Mouse (Mus musculus): Measurements from ENCODE around the gene Ilk. TPM values are rescaled to one million over a fixed set of nuclear protein-coding genes. Genes with fewer than 3 reads are reported as not detected.

The Ilk gene
- polyA plus RNA-seq (2015; fragmentation: Nextera tagmentation; extraction: Ambion mirVana): 204 and 227 TPM in 2 replicates

DNA sequence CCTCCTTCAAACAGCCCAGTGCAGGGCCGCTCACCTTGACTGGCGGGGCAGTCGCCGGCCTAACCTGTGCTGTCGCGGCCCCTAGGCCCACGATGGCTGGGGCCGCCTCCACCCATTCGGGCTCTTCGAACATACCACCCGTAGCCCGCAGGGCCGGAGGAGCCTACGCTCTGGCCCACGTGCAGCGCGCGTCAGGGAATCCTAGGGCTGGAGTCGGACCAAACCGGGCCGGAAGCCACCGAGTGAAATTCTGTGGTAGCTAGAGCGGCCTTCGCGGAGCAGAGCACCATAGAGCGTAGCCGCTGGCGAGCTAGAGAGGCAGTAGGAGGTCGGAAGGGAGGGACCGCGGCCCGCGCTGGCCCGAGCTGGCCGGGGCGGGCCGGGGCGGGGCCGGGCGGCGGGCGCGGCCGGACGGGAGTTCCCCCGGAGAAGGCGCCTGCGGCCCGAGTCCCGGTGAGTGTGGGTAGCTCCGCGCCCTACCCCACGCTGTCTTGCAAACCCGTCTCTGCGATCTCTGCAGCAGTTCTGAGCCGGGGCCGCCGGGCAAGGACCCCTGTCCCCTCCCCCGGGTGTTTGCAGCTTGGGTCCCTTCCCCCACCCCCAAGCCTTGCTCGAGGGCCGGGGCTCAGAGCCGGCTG is at the start of gene Ilk:
Gene Ilk (plus strand): TSS at position 329 of the 638 bp plus-strand sequence.
- WGBS: 1% methylated on average over 37 of the region's 62 CpGs

DNA sequence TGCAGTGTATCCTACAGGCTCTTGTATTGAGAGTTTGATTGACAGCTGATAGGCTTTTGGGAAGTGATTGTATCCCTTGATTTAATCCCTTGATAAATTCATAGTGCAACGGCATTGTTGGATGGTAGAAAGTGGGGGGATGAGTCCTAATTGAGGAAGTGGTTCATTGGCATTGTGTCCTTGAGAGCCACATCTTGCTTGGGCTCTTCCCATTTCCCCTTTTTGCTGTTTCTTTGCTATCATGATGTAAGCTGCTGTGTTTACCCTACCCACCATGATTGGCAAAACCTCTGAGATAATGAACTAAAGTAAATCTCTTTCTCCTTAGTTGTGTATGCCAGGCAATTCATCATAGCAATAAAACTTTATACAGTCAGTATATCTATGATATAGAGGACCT is 45.5 kb upstream of the Ilk start:
- H3K4me1 ChIP-seq: no peaks in the 10 kb centered on the region
- H3K4me3 ChIP-seq (replicated peaks): no peak overlapping the region
- H3K27ac ChIP-seq (replicated peaks): no peak overlapping the region
- no peaks in the 10 kb centered on the region for H3K9me3 ChIP-seq (replicated peaks)
- ATAC-seq (ENCODE audit: low FRiP score): no peak
- H3K4me2 ChIP-seq: no peak overlapping the region
- no peaks in the 10 kb centered on the region for H3K27me3 ChIP-seq (replicated peaks)
- H3K36me3 ChIP-seq: no peaks in the 10 kb centered on the region
- H3K9ac ChIP-seq (replicated peaks): no peak overlapping the region
- 90% methylated on average over 1 of the region's 1 CpGs for WGBS

More for the DNA sequence above, at the start of gene Ilk:
- Histone ChIP-seq H3K36me3 (peaks cover 45% of the 10 kb centered on the region), H3K9ac (replicated peaks) (peak within 1 kb of the TSS; percentile 91), H3K4me2 (peak within 1 kb of the TSS; percentile 89), H3K27me3 (replicated peaks) (no peaks in the 10 kb centered on the region), H3K4me3 (replicated peaks) (peak within 1 kb of the TSS; percentile 86), H3K4me1 (peaks cover 37% of the 10 kb centered on the region), H3K27ac (replicated peaks) (peak within 1 kb of the TSS; percentile 86), H3K9me3 (replicated peaks) (no peaks in the 10 kb centered on the region)
- peak; percentile 94 for ATAC-seq (ENCODE audit: low FRiP score)

DNA sequence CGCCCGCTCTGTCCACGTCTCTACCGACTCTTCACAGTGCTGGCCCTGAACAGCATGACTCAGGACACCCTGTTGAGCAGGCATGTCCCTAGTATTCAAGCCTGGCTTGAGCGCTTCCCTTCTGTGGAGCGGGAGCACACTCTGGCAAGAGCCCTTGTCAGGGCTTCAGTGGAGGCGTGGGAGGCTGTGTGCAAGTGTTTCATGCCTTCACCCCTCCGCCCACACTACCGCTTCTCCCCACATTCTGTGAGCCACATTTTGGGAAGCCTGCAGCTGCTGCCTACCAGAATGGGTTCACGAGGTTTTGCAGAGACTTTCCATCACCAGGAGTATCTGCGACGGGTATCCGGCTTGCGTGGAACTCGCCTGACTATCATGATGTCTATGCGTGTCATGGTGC is 33.2 kb upstream of the Ilk start:
- Histone ChIP-seq H3K4me1 (no peaks in the 10 kb centered on the region), H3K27ac (replicated peaks) (no peak overlapping the region), H3K27me3 (replicated peaks) (no peaks in the 10 kb centered on the region), H3K9me3 (replicated peaks) (no peaks in the 10 kb centered on the region), H3K4me2 (no peak overlapping the region), H3K9ac (replicated peaks) (no peak overlapping the region), H3K36me3 (no peaks in the 10 kb centered on the region), H3K4me3 (replicated peaks) (no peak overlapping the region)
- 91% methylated on average over 16 of the region's 16 CpGs for WGBS
- ATAC-seq (ENCODE audit: low FRiP score): no peak

DNA sequence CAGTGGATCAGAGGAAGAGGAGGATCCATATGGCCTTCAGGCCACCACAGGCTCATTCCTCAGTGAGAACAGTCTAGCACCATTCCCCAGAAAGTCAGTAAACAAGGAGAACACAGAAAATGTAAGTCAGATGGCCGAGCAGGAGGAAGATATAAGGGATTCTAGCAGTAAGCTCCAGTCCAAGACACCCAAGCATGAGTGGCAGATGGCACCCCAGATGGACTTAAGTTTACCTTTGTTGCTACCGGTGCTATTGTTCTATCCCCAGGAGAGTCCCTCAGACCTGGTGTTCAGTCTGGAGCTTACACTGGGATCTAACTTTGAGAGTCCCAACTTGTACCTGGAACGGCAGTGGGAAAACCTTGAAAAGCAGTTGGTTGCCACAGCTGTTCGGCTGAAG is 32.6 kb upstream of the Ilk start:
- H3K4me3 ChIP-seq (replicated peaks): no peak overlapping the region
- no peak overlapping the region for H3K4me2 ChIP-seq
- WGBS: 91% methylated on average over 4 of the region's 4 CpGs
- no peak overlapping the region for H3K9ac ChIP-seq (replicated peaks)
- no peaks in the 10 kb centered on the region for H3K4me1 ChIP-seq
- no peaks in the 10 kb centered on the region for H3K27me3 ChIP-seq (replicated peaks)
- H3K27ac ChIP-seq (replicated peaks): no peak overlapping the region
- no peaks in the 10 kb centered on the region for H3K36me3 ChIP-seq
- no peak for ATAC-seq (ENCODE audit: low FRiP score)
- H3K9me3 ChIP-seq (replicated peaks): no peaks in the 10 kb centered on the region

DNA sequence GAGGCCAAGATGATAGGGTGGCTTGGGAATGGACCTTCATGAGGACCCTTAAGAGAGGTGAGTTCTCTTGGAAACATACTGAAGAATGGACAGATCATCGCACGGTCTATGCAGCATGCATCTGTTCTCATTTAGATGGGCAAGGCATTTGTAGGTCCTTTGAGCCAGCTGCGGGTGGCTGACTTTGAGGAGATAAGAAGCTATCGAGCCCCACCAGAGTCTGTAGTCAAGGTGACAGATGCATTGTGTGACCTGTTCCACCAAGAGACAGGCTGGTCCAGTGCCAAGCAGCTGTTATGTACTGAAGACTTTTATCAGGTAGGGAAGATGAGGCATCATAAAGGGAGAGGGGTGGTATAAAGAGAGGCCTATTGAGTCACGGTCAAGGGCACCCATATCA is 27.7 kb upstream of the Ilk start:
- H3K4me1 ChIP-seq: no peaks in the 10 kb centered on the region
- no peak overlapping the region for H3K27ac ChIP-seq (replicated peaks)
- no peaks in the 10 kb centered on the region for H3K9me3 ChIP-seq (replicated peaks)
- WGBS: 95% methylated on average over 5 of the region's 5 CpGs
- H3K9ac ChIP-seq (replicated peaks): no peak overlapping the region
- H3K36me3 ChIP-seq: no peaks in the 10 kb centered on the region
- no peak overlapping the region for H3K4me2 ChIP-seq
- no peak for ATAC-seq (ENCODE audit: low FRiP score)
- H3K4me3 ChIP-seq (replicated peaks): no peak overlapping the region
- no peaks in the 10 kb centered on the region for H3K27me3 ChIP-seq (replicated peaks)

DNA sequence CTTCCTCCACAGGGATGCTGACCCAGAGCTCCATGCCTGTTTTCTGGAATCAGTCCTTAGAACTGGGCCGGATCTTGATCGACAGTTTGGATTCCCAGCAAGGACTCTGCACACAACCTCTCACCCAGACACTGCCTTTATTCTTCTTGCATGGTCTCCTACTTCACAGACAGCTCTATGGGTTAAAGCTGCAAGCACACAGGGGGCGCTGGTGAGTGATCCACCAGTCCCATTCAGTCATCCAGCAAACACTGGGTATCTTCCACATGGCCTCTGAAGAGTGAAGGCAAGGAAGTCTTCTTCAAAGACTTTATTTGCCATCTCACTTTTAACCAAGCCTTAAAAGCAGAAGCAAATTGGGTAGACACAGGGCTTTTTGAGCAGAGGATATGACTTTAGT is 21.0 kb upstream of the Ilk start:
- no peak overlapping the region for H3K27ac ChIP-seq (replicated peaks)
- no peaks in the 10 kb centered on the region for H3K27me3 ChIP-seq (replicated peaks)
- no peak overlapping the region for H3K4me3 ChIP-seq (replicated peaks)
- H3K36me3 ChIP-seq: peaks cover 7% of the 10 kb centered on the region
- no peaks in the 10 kb centered on the region for H3K9me3 ChIP-seq (replicated peaks)
- no peak overlapping the region for H3K4me2 ChIP-seq
- 64% methylated on average over 3 of the region's 3 CpGs for WGBS
- no peak overlapping the region for H3K9ac ChIP-seq (replicated peaks)
- no peak for ATAC-seq (ENCODE audit: low FRiP score)
- no peaks in the 10 kb centered on the region for H3K4me1 ChIP-seq

DNA sequence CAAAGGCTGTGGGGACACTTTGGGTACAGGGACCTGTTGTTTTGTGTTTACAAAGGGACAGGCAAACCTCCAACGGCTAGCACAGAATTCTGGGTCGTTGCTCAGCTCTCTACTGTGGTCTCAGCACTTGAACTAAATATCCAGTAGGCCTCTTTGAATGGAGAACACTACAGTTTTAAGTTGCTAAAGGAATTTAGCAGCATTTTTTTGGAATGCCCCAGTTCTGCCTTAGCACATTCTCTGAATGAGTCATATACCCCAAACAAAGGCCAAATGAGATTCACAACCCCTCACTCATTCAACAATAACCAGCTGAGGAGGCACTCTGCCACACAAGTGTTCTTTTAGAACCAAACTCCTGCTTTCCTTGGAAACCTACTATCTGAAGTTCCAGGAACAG is 14.5 kb upstream of the Ilk start:
- no peaks in the 10 kb centered on the region for H3K27me3 ChIP-seq (replicated peaks)
- 85% methylated on average over 2 of the region's 2 CpGs for WGBS
- no peaks in the 10 kb centered on the region for H3K9me3 ChIP-seq (replicated peaks)
- H3K4me2 ChIP-seq: no peak overlapping the region
- H3K9ac ChIP-seq (replicated peaks): no peak overlapping the region
- no peak overlapping the region for H3K27ac ChIP-seq (replicated peaks)
- peaks cover 7% of the 10 kb centered on the region for H3K36me3 ChIP-seq
- no peak overlapping the region for H3K4me3 ChIP-seq (replicated peaks)
- no peak for ATAC-seq (ENCODE audit: low FRiP score)
- H3K4me1 ChIP-seq: peaks cover 3% of the 10 kb centered on the region; the same call in 1 of the 2 replicates

DNA sequence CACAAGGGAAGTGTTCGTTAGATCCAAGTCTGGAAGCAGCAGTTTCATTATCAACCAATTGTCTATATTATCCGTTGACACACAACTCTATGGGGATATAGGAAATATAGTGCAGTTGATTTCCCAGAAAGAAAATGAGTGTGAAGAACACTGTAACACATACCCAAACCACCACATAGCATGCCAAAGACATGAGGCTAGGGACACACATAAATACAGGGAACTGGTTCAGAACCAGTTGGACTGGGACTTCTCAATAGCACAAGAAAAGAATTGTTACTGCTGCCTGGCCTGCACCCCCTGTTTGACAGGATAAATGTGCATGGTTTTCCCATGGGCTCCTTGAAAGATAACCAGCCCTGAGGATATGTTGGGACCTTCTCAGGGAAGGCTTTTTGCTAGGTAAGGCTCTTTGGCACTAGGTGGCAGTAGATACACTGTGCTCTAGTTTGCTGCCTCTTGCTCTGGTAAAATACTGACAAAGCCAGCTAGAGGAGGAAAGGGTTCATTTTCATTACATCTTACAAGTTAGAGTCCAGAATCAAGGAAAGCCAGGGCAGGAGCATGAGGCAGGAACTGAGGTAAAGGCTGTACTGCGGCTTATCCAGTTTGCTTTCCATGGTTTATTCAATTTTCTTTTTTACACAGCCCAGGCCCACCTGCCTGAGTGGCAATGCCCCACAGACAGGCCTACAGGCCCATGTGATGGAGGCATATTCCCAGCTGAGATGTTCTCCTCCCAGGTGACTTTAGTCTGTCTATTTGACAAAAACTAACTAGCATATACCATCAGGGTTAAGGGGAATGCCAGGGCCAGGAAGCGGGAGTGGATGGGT is 10.0 kb upstream of the Ilk start:
- Histone ChIP-seq H3K36me3 (peaks cover 22% of the 10 kb centered on the region), H3K4me3 (replicated peaks) (no peak overlapping the region), H3K9ac (replicated peaks) (0 out of 2 replicates have a peak overlapping the region, but pooled peaks have one; percentile 3), H3K27me3 (replicated peaks) (no peaks in the 10 kb centered on the region), H3K4me2 (no peak overlapping the region), H3K9me3 (replicated peaks) (no peaks in the 10 kb centered on the region), H3K27ac (replicated peaks) (peak overlapping the region; percentile 42; the same call in 1 of the 2 replicates), H3K4me1 (peaks cover 3% of the 10 kb centered on the region; the same call in 1 of the 2 replicates)
- 84% methylated on average over 4 of the region's 4 CpGs for WGBS
- ATAC-seq (ENCODE audit: low FRiP score): peak; percentile 87

DNA sequence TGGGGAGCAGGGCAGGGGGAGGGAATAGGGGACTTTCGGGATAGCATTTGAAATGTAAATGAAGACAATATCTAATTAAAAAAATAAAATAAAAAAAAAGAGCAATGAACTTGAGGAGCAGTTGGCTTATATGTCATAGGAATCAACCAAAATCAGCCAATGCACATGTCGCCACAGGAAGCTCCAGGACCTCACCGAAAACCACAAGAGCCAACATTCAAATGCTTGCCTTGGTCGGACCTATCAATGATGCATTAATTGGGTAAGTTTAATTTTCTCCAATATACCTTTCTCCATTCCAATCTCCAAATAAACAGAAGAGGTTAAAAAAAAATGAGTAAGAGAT is 9.4 kb upstream of the Ilk start:
- peaks cover 28% of the 10 kb centered on the region for H3K36me3 ChIP-seq
- H3K27ac ChIP-seq (replicated peaks): no peak overlapping the region
- H3K4me1 ChIP-seq: peaks cover 3% of the 10 kb centered on the region; the same call in 1 of the 2 replicates
- no peak overlapping the region for H3K4me2 ChIP-seq
- H3K9ac ChIP-seq (replicated peaks): no peak overlapping the region
- H3K9me3 ChIP-seq (replicated peaks): no peaks in the 10 kb centered on the region
- no peaks in the 10 kb centered on the region for H3K27me3 ChIP-seq (replicated peaks)
- no peak overlapping the region for H3K4me3 ChIP-seq (replicated peaks)
- WGBS: 93% methylated on average over 4 of the region's 4 CpGs
- no peak for ATAC-seq (ENCODE audit: low FRiP score)

DNA sequence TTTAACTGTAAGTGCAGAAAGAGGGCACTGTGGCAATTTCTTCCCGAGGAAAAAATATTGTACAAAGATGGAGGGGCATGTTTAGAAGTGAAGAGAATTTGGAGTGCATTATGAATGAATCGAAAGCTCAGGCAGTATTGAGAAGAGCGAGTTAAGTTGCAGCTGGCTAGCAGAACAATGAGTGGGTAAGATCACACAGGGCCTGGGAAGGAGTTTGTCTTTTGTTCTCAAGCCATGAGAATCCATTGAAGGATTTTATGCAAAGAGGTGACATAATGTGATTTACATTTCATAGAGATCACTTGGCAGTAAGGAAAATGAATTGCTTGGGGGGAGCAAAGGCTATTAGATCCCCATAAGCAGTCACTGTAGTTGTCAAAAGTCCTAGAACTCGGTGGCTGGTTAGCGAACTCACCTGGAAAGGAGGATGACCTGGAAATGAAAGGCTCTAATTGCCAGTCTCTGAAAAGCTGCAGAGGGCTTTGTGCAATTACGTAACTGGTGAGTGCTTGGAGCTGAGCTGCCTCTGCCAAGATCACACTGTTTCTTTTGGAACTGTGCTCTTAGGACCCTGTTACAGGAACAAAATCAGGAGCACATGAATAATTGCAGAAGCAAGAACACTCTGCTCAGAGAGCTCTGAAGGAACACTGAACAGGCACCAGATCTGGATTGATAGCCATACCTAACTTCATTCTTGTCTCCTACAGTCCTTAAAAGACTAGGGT is 7.5 kb upstream of the Ilk start:
- 55% methylated on average over 6 of the region's 6 CpGs for WGBS
- ATAC-seq (ENCODE audit: low FRiP score): no peak
- H3K9me3 ChIP-seq (replicated peaks): no peaks in the 10 kb centered on the region

DNA sequence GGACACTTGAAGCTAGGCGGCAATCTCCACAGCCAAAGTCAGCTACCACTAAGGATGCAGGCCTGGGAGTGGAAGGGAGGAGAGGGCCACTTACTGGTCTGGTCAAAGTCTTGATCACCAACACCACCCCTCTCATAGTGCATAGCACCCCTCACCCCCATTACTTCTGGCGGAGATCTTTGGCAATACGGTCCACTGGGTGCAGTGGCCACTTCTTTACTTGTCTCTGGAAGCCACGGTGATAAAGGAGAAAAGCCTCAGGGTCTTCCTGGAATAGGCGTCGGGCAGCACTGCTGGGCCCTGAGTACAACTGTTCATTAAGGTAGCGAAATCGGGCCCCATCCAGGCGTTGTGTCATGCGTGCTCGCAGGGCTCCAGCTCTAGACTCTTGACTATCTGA is 2.6 kb upstream of the Ilk start:
- 96% methylated on average over 11 of the region's 11 CpGs for WGBS
- H3K4me2 ChIP-seq: no peak overlapping the region
- no peak overlapping the region for H3K4me3 ChIP-seq (replicated peaks)
- peaks cover 54% of the 10 kb centered on the region for H3K36me3 ChIP-seq
- H3K9me3 ChIP-seq (replicated peaks): no peaks in the 10 kb centered on the region
- H3K27ac ChIP-seq (replicated peaks): no peak overlapping the region
- H3K9ac ChIP-seq (replicated peaks): no peak overlapping the region
- no peaks in the 10 kb centered on the region for H3K27me3 ChIP-seq (replicated peaks)
- no peak for ATAC-seq (ENCODE audit: low FRiP score)
- H3K4me1 ChIP-seq: peaks cover 28% of the 10 kb centered on the region

More for the DNA sequence above, 7.5 kb upstream of the Ilk start:
- H3K4me1 ChIP-seq: peaks cover 3% of the 10 kb centered on the region; the same call in 1 of the 2 replicates
- H3K27me3 ChIP-seq (replicated peaks): no peaks in the 10 kb centered on the region
- H3K36me3 ChIP-seq: peaks cover 47% of the 10 kb centered on the region
- no peak overlapping the region for H3K4me2 ChIP-seq
- H3K9ac ChIP-seq (replicated peaks): no peak overlapping the region
- no peak overlapping the region for H3K4me3 ChIP-seq (replicated peaks)
- no peak overlapping the region for H3K27ac ChIP-seq (replicated peaks)

All from neural tube, embryonic 15.5 days (tissue).